In the genomic region with DNA sequence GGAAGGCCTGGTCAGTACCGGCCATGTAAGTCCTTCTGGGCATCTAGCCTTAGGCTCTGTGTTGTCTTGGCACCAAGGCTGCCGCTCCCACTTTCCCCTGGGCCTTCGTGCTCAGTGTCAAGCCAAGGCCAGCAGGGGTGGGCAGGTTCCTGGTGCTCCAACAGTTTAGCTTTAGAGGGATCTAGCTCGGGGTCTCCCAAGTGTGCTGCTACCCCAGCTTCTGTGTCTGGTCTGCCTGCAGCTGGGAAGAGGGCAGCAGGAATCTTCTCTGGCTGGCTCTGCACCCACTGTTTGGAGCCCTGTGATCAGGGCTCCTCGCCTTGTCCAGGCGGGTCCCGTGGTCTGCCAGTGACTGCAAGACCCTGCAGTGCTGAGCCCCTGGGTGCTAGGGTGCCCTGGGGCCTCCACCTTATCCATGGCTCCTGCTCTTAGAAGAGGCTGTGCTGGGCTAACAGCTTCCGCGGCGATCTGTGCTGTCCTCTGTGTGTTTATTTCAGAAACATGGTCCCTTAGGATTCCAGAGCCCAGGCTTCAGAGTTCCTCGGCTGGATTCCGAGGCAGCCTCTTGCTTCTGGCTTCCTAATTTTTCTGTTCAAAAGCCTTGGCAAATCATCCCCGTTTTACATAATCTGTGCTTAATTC, we compare ENCODE assay signal across 14 mouse cellular contexts. TPM values are rescaled to one million over a fixed set of nuclear protein-coding genes. Genes with fewer than 3 reads are reported as not detected.
DNase-seq lines count a peak whose midpoint lies in the region; ATAC-seq and TF ChIP-seq lines count a peak whose summit lies in the region.
"Had no signal": no experiment of that assay in that cellular context is flagged by ENCODE, and none has a peak within 500 bp of the region (broad histone marks: within the 10 kb centered on the region; RNA-seq: fewer than 3 reads in every experiment).

No protein-coding gene starts in this region.

- H3K36me3 ChIP-seq in heart, embryonic 10.5 days = no peaks in the 10 kb centered on the region
- no peaks in the 10 kb centered on the region for H3K36me3 ChIP-seq in heart, embryonic 11.5 days (ENCODE audit: control insufficient read depth, insufficient read depth, low read length)
- peaks cover 17% of the 10 kb centered on the region; the same call in 1 of the 2 replicates for H3K36me3 ChIP-seq in embryonic facial prominence, embryonic 10.5 days (replicated peaks)
- H3K36me3 ChIP-seq in hindbrain, embryonic 12.5 days = peaks cover 5% of the 10 kb centered on the region; the same call in 1 of the 2 replicates
- peaks cover 3% of the 10 kb centered on the region; the same call in 1 of the 2 replicates for H3K36me3 ChIP-seq in midbrain, postnatal 0 days (ENCODE audit: insufficient read depth, low read length)
- H3K36me3 ChIP-seq: intestine, embryonic 15.5 days had no signal

- TF ChIP-seq CTCF in midbrain, postnatal 0 days (IDR thresholded peaks at IDR 0.05) = no peak

- no peak overlapping the region for H3K4me2 ChIP-seq in heart, embryonic 11.5 days
- peak overlapping the region; percentile 88 for H3K4me2 ChIP-seq in hindbrain, embryonic 12.5 days (replicated peaks)
- peak overlapping the region; percentile 91 for H3K4me2 ChIP-seq in midbrain, postnatal 0 days (ENCODE audit: low read depth, low read length, poor library complexity, severe bottlenecking)
- H3K4me2 ChIP-seq: intestine, embryonic 15.5 days had no signal

- intact Hi-C loops in heart, postnatal 14 days (cut with DNase I) = no loop called here

- H3K9me3 ChIP-seq in heart, embryonic 10.5 days = no peaks in the 10 kb centered on the region
- H3K9me3 ChIP-seq in heart, embryonic 11.5 days (replicated peaks; ENCODE audit: control insufficient read depth, low read length) = no peaks in the 10 kb centered on the region
- no peaks in the 10 kb centered on the region for H3K9me3 ChIP-seq in embryonic facial prominence, embryonic 10.5 days
- no peaks in the 10 kb centered on the region for H3K9me3 ChIP-seq in hindbrain, embryonic 12.5 days (replicated peaks)
- no peaks in the 10 kb centered on the region for H3K9me3 ChIP-seq in midbrain, postnatal 0 days (ENCODE audit: low read length)
- H3K9me3 ChIP-seq: intestine, embryonic 15.5 days had no signal

- H3K27ac ChIP-seq in heart, embryonic 10.5 days = no peak overlapping the region
- H3K27ac ChIP-seq in heart, embryonic 11.5 days (ENCODE audit: low read depth, low read length) = no peak overlapping the region
- no peak overlapping the region for H3K27ac ChIP-seq in embryonic facial prominence, embryonic 10.5 days (replicated peaks)
- H3K27ac ChIP-seq in hindbrain, embryonic 12.5 days = 0 out of 2 replicates have a peak overlapping the region, but pooled peaks have one; percentile 6
- H3K27ac ChIP-seq in midbrain, postnatal 0 days (ENCODE audit: low read depth, low read length) = peak overlapping the region; percentile 55
- H3K27ac ChIP-seq: heart, adult 2 months; intestine, embryonic 15.5 days; macrophage had no signal

- DNase-seq in heart, embryonic 10.5 days (ENCODE audit: low spot score) = peak; percentile 59
- no peak for DNase-seq in embryonic facial prominence, embryonic 10.5 days (ENCODE audit: low spot score)
- DNase-seq in midbrain, postnatal 0 days (ENCODE audit: low spot score) = no peak
- no peak for DNase-seq in layer of hippocampus, postnatal 36 days
- no peak for DNase-seq in heart, postnatal 14 days
- no peak for DNase-seq in thymus, postnatal 25 days
- DNase-seq: adrenal gland, postnatal 14 days; heart, adult 2 months; liver; thymus, postnatal 36 days had no signal

- WGBS in heart, embryonic 10.5 days = 80% methylated on average over 13 of the region's 13 CpGs
- WGBS in heart, embryonic 11.5 days (ENCODE audit: insufficient replicate concordance) = 80% methylated on average over 13 of the region's 13 CpGs
- WGBS in embryonic facial prominence, embryonic 10.5 days = 81% methylated on average over 13 of the region's 13 CpGs
- WGBS in hindbrain, embryonic 12.5 days = 75% methylated on average over 13 of the region's 13 CpGs
- 39% methylated on average over 13 of the region's 13 CpGs for WGBS in midbrain, postnatal 0 days

- H3K9ac ChIP-seq in heart, embryonic 11.5 days (ENCODE audit: low read depth, low read length) = no peak overlapping the region
- H3K9ac ChIP-seq in hindbrain, embryonic 12.5 days = peak overlapping the region; percentile 52
- peak overlapping the region; percentile 59 for H3K9ac ChIP-seq in midbrain, postnatal 0 days (replicated peaks; ENCODE audit: low read length, poor library complexity, severe bottlenecking)
- H3K9ac ChIP-seq: intestine, embryonic 15.5 days had no signal

- peaks cover 47% of the 10 kb centered on the region for H3K4me1 ChIP-seq in heart, embryonic 10.5 days
- H3K4me1 ChIP-seq in heart, embryonic 11.5 days (ENCODE audit: control insufficient read depth, insufficient read depth, low read length) = peaks cover 20% of the 10 kb centered on the region
- peaks cover 65% of the 10 kb centered on the region for H3K4me1 ChIP-seq in embryonic facial prominence, embryonic 10.5 days
- peaks cover 66% of the 10 kb centered on the region for H3K4me1 ChIP-seq in hindbrain, embryonic 12.5 days
- peaks cover 41% of the 10 kb centered on the region for H3K4me1 ChIP-seq in midbrain, postnatal 0 days (ENCODE audit: insufficient read depth, low read length)

- no peak for ATAC-seq in heart, embryonic 11.5 days (replicated peaks; ENCODE audit: insufficient number of reproducible peaks, low FRiP score, low TSS enrichment)
- ATAC-seq in hindbrain, embryonic 12.5 days (ENCODE audit: low FRiP score) = no peak
- no peak for ATAC-seq in midbrain, postnatal 0 days (ENCODE audit: low FRiP score)
- ATAC-seq: intestine, embryonic 15.5 days had no signal

- peaks cover 37% of the 10 kb centered on the region for H3K27me3 ChIP-seq in heart, embryonic 10.5 days (ENCODE audit: insufficient read depth, poor library complexity, severe bottlenecking)
- H3K27me3 ChIP-seq in heart, embryonic 11.5 days (ENCODE audit: control insufficient read depth, insufficient read depth, low read length) = peaks cover 24% of the 10 kb centered on the region
- peaks cover 41% of the 10 kb centered on the region for H3K27me3 ChIP-seq in embryonic facial prominence, embryonic 10.5 days (replicated peaks; ENCODE audit: low read depth, poor library complexity, severe bottlenecking)
- peaks cover 9% of the 10 kb centered on the region for H3K27me3 ChIP-seq in hindbrain, embryonic 12.5 days
- H3K27me3 ChIP-seq in midbrain, postnatal 0 days (ENCODE audit: insufficient read depth, low read length) = no peaks in the 10 kb centered on the region

- no peak overlapping the region for H3K4me3 ChIP-seq in heart, embryonic 10.5 days
- no peak overlapping the region for H3K4me3 ChIP-seq in heart, embryonic 11.5 days (ENCODE audit: low read depth, low read length)
- peak overlapping the region; percentile 28; the same call in 1 of the 2 replicates for H3K4me3 ChIP-seq in embryonic facial prominence, embryonic 10.5 days
- peak overlapping the region; percentile 30 for H3K4me3 ChIP-seq in hindbrain, embryonic 12.5 days
- H3K4me3 ChIP-seq in midbrain, postnatal 0 days (ENCODE audit: low read depth, low read length) = peak overlapping the region; percentile 89
- H3K4me3 ChIP-seq: heart, adult 2 months; intestine, embryonic 15.5 days had no signal

RNA-seq across cellular contexts. Expression of a gene that starts 4.7 kb away (rescaled TPM):
- polyA plus RNA-seq in heart, embryonic 10.5 days (2016; fragmentation: Nextera tagmentation; extraction: Ambion mirVana) = 0.34 and 0.72 TPM in 2 replicates
- 0.51 and 0.74 TPM in 2 replicates for polyA plus RNA-seq in heart, embryonic 11.5 days (2014; fragmentation: Nextera tagmentation; extraction: Ambion mirVana)
- polyA plus RNA-seq in embryonic facial prominence, embryonic 10.5 days (2016; fragmentation: Nextera tagmentation; extraction: Ambion mirVana) = 4.1 and 4.8 TPM in 2 replicates
- polyA plus RNA-seq in hindbrain, embryonic 12.5 days (2016; fragmentation: Nextera tagmentation; extraction: Ambion mirVana) = 76.3 and 77.3 TPM in 2 replicates
- 376 and 420 TPM in 2 replicates for total RNA-seq in midbrain, postnatal 0 days (2014; rRNA removed)
- 77.3 and 85.2 TPM in 2 replicates for polyA plus RNA-seq in midbrain, postnatal 0 days (2015; fragmentation: Nextera tagmentation; extraction: Ambion mirVana)
- 100 to 1,000 TPM; 226 to 242 TPM for total RNA-seq in layer of hippocampus, postnatal 36 days (2021)
- 1 to 10 TPM in 1 of 2 experiments, under 1 TPM in 1; 0.98 to 1.1 TPM for total RNA-seq in heart, postnatal 14 days (2021)

RNA-seq across cellular contexts. Expression of a gene that starts 53.1 kb away (rescaled TPM):
- polyA plus RNA-seq in heart, embryonic 10.5 days (2016; fragmentation: Nextera tagmentation; extraction: Ambion mirVana) = 248 and 309 TPM in 2 replicates
- 185 and 215 TPM in 2 replicates for polyA plus RNA-seq in heart, embryonic 11.5 days (2014; fragmentation: Nextera tagmentation; extraction: Ambion mirVana)
- 387 and 388 TPM in 2 replicates for polyA plus RNA-seq in embryonic facial prominence, embryonic 10.5 days (2016; fragmentation: Nextera tagmentation; extraction: Ambion mirVana)
- 316 and 330 TPM in 2 replicates for polyA plus RNA-seq in hindbrain, embryonic 12.5 days (2016; fragmentation: Nextera tagmentation; extraction: Ambion mirVana)
- total RNA-seq in midbrain, postnatal 0 days (2014; rRNA removed) = 24.6 and 44.5 TPM in 2 replicates
- 259 and 278 TPM in 2 replicates for polyA plus RNA-seq in midbrain, postnatal 0 days (2015; fragmentation: Nextera tagmentation; extraction: Ambion mirVana)
- total RNA-seq in layer of hippocampus, postnatal 36 days (2021) = 100 to 1,000 TPM; 100 to 101 TPM
- total RNA-seq in heart, postnatal 14 days (2021) = 100 to 1,000 TPM; 102 to 103 TPM

Comparison
In these comparisons a context has a peak if more than half of its experiments do, and no peak if none do; other contexts are left out.
1. H3K27ac ChIP-seq: peak in hindbrain, embryonic 12.5 days (single experiment) and midbrain, postnatal 0 days (single experiment); none in heart, embryonic 10.5 days (single experiment), heart, embryonic 11.5 days (single experiment) and embryonic facial prominence, embryonic 10.5 days (single experiment).
2. H3K4me3 ChIP-seq: peak in embryonic facial prominence, embryonic 10.5 days (single experiment), hindbrain, embryonic 12.5 days (single experiment) and midbrain, postnatal 0 days (single experiment); none in heart, embryonic 10.5 days (single experiment) and heart, embryonic 11.5 days (single experiment).
3. RNA of a gene that starts 4.7 kb away (polyA plus RNA-seq): 77.3 to 85.2 TPM in midbrain, postnatal 0 days and 76.3 to 77.3 TPM in hindbrain, embryonic 12.5 days; 4.1 to 4.8 TPM in embryonic facial prominence, embryonic 10.5 days, 0.51 to 0.74 TPM in heart, embryonic 11.5 days and 0.34 to 0.72 TPM in heart, embryonic 10.5 days; every median in the first group is over 10 times any median in the second.